Mouse (Mus musculus): ENCODE results near the gene A730046J19Rik.

DNA sequence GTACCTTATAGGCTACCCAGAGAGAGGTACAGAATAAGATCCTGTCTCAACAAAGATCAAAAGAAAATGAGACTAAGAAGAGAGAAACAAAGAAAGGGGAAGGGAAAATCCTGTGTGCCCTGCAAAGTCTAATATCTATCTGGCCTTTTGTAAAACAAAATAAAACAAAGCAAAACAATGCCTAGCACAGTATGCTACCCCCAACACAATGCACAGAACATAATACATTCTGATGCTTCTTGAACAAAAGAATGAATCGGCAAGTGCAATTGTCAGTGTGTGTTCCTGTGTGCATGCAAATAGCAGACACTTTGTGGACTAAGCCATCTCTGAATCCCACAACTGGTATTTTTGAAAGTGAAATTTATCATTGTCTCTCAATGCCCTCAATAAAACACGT, 3.5 kb upstream of the A730046J19Rik start:
- TF ChIP-seq EP300 (IDR thresholded peaks at IDR 0.05) (no peak), CTCF (IDR thresholded peaks at IDR 0.05) (no peak)

Data from lung, postnatal 0 days (tissue).